Mouse (Mus musculus) forebrain, embryonic 12.5 days (tissue): ENCODE results near the gene Hsd17b1. TPM values are rescaled to one million over a fixed set of nuclear protein-coding genes. Genes with fewer than 3 reads are reported as not detected.

ENCODE experiments used
- ATAC-seq: fragments of 200-750 bp; cut with Nextera tagmentation; 2 replicates; pipeline ENCODE4 v1.8.0; 2017; ENCODE audit warnings: moderate TSS enrichment; ENCODE audit not compliant: low FRiP score
- H3K27ac ChIP-seq: fragments of 300-500 bp; sonication (generic); 2 replicates; pipeline ENCODE4 v1.5.1; 2016; ENCODE audit warnings: mild to moderate bottlenecking
- H3K27me3 ChIP-seq: fragments of 300-500 bp; sonication (generic); 2 replicates; pipeline ENCODE4 v1.6.1; 2016; ENCODE audit warnings: mild to moderate bottlenecking
- H3K36me3 ChIP-seq: fragments of 300-500 bp; sonication (generic); replicated peaks from 2 replicates; pipeline ENCODE4 v1.6.1; 2016; ENCODE audit warnings: mild to moderate bottlenecking
- H3K4me1 ChIP-seq: fragments of 300-500 bp; sonication (generic); 2 replicates; pipeline ENCODE4 v1.6.1; 2016
- H3K4me2 ChIP-seq: fragments of 300-500 bp; sonication (generic); 2 replicates; pipeline ENCODE4 v1.6.1; 2016; ENCODE audit warnings: mild to moderate bottlenecking, moderate library complexity
- H3K4me3 ChIP-seq: fragments of 300-500 bp; sonication (generic); replicated peaks from 2 replicates; pipeline ENCODE4 v1.5.1; 2016; ENCODE audit warnings: mild to moderate bottlenecking
- H3K9ac ChIP-seq: fragments of 300-500 bp; sonication (generic); 2 replicates; pipeline ENCODE4 v1.6.1; 2016; ENCODE audit warnings: mild to moderate bottlenecking
- H3K9me3 ChIP-seq: fragments of 300-500 bp; sonication (generic); 2 replicates; pipeline ENCODE4 v1.6.1; 2016
- WGBS: fragments of 180-500 bp; shearing (Covaris S2); methylation state at CpG from one replicate; pipeline ENCODE4 v1.1.7; 2016; 5-methylcytosine and 5-hydroxymethylcytosine counted together
- polyA plus RNA-seq: library from polyadenylated mRNA; unstranded; fragments of >200 nt; fragmentation: Nextera tagmentation; extraction: Ambion mirVana; gene quantifications from 2 replicates; pipeline ENCODE4 v1.2.1, GENCODE M21; 2016

Hsd17b1 gene
- polyA plus RNA-seq = 0.19 and 0.33 TPM in 2 replicates

- Histone ChIP-seq H3K36me3 (no peaks in the 10 kb centered on the region), H3K9me3 (no peaks in the 10 kb centered on the region), H3K9ac (no peak within 1 kb of the TSS), H3K4me1 (peaks cover 16% of the 10 kb centered on the region), H3K4me3 (no peak within 1 kb of the TSS), H3K27ac (no peak within 1 kb of the TSS), H3K4me2 (no peak within 1 kb of the TSS), H3K27me3 (peaks cover 57% of the 10 kb centered on the region)
- WGBS = 64% methylated on average over 9 of the region's 9 CpGs
- no peak for ATAC-seq
Observed at GRCm38 (mm10) chr11:101078121-101078520, at the start of gene Hsd17b1. Gene Hsd17b1 (plus strand): TSS chr11:101078411.

- H3K36me3 ChIP-seq = peaks cover 79% of the 10 kb centered on the region
Observed at GRCm38 (mm10) chr11:101029320-101029719, 48.9 kb upstream of the Hsd17b1 start.

GRCm38 (mm10) chr11:101030136-101030807 lies 47.9 kb upstream of the Hsd17b1 start:
- Histone ChIP-seq H3K27ac (no peak overlapping the region), H3K4me3 (no peak overlapping the region), H3K36me3 (peaks cover 81% of the 10 kb centered on the region), H3K4me2 (no peak overlapping the region), H3K9ac (no peak overlapping the region), H3K27me3 (no peaks in the 10 kb centered on the region), H3K4me1 (no peaks in the 10 kb centered on the region), H3K9me3 (no peaks in the 10 kb centered on the region)
- ATAC-seq = no peak
- WGBS = 89% methylated on average over 10 of the region's 10 CpGs

More at GRCm38 (mm10) chr11:101029320-101029719, 48.9 kb upstream of the Hsd17b1 start:
- no peak overlapping the region for H3K4me3 ChIP-seq
- H3K9ac ChIP-seq = no peak overlapping the region
- H3K4me2 ChIP-seq = no peak overlapping the region
- H3K4me1 ChIP-seq = no peaks in the 10 kb centered on the region
- H3K9me3 ChIP-seq = no peaks in the 10 kb centered on the region
- H3K27me3 ChIP-seq = no peaks in the 10 kb centered on the region
- ATAC-seq = no peak
- H3K27ac ChIP-seq = no peak overlapping the region
- 83% methylated on average over 8 of the region's 8 CpGs for WGBS

- ATAC-seq = no peak
- Histone ChIP-seq H3K27ac (no peak overlapping the region), H3K9me3 (no peaks in the 10 kb centered on the region), H3K4me3 (no peak overlapping the region), H3K4me2 (no peak overlapping the region), H3K9ac (no peak overlapping the region), H3K4me1 (no peaks in the 10 kb centered on the region), H3K36me3 (peaks cover 78% of the 10 kb centered on the region), H3K27me3 (no peaks in the 10 kb centered on the region)
- 96% methylated on average over 4 of the region's 4 CpGs for WGBS
Observed at GRCm38 (mm10) chr11:101030808-101031156, 47.4 kb upstream of the Hsd17b1 start.

- WGBS = 88% methylated on average over 1 of the region's 1 CpGs
Observed at GRCm38 (mm10) chr11:101031470-101031869, 46.7 kb upstream of the Hsd17b1 start.

GRCm38 (mm10) chr11:101033856-101034500 lies 44.2 kb upstream of the Hsd17b1 start:
- H3K4me1 ChIP-seq = no peaks in the 10 kb centered on the region
- no peak for ATAC-seq
- H3K36me3 ChIP-seq = peaks cover 79% of the 10 kb centered on the region
- H3K27ac ChIP-seq = no peak overlapping the region
- H3K9me3 ChIP-seq = no peaks in the 10 kb centered on the region
- no peak overlapping the region for H3K4me3 ChIP-seq
- WGBS = 94% methylated on average over 17 of the region's 17 CpGs
- no peaks in the 10 kb centered on the region for H3K27me3 ChIP-seq
- no peak overlapping the region for H3K9ac ChIP-seq
- H3K4me2 ChIP-seq = no peak overlapping the region

More at GRCm38 (mm10) chr11:101031470-101031869, 46.7 kb upstream of the Hsd17b1 start:
- no peak for ATAC-seq
- Histone ChIP-seq H3K4me3 (no peak overlapping the region), H3K27me3 (no peaks in the 10 kb centered on the region), H3K9me3 (no peaks in the 10 kb centered on the region), H3K9ac (no peak overlapping the region), H3K36me3 (peaks cover 74% of the 10 kb centered on the region), H3K27ac (no peak overlapping the region), H3K4me1 (no peaks in the 10 kb centered on the region), H3K4me2 (no peak overlapping the region)

GRCm38 (mm10) chr11:101034614-101035327 lies 43.4 kb upstream of the Hsd17b1 start:
- peaks cover 81% of the 10 kb centered on the region for H3K36me3 ChIP-seq
- WGBS = 93% methylated on average over 8 of the region's 8 CpGs

GRCm38 (mm10) chr11:101035328-101035695 lies 42.9 kb upstream of the Hsd17b1 start:
- H3K4me1 ChIP-seq = no peaks in the 10 kb centered on the region
- no peak overlapping the region for H3K4me2 ChIP-seq
- no peak overlapping the region for H3K27ac ChIP-seq
- peaks cover 81% of the 10 kb centered on the region for H3K36me3 ChIP-seq
- no peaks in the 10 kb centered on the region for H3K27me3 ChIP-seq
- ATAC-seq = no peak
- no peak overlapping the region for H3K9ac ChIP-seq
- H3K4me3 ChIP-seq = no peak overlapping the region
- 91% methylated on average over 4 of the region's 4 CpGs for WGBS
- H3K9me3 ChIP-seq = no peaks in the 10 kb centered on the region

More at GRCm38 (mm10) chr11:101034614-101035327, 43.4 kb upstream of the Hsd17b1 start:
- Histone ChIP-seq H3K4me2 (no peak overlapping the region), H3K27ac (no peak overlapping the region), H3K27me3 (no peaks in the 10 kb centered on the region), H3K9ac (no peak overlapping the region), H3K4me3 (no peak overlapping the region), H3K9me3 (no peaks in the 10 kb centered on the region), H3K4me1 (no peaks in the 10 kb centered on the region)
- ATAC-seq = no peak

GRCm38 (mm10) chr11:101037795-101038194 lies 40.4 kb upstream of the Hsd17b1 start:
- no peaks in the 10 kb centered on the region for H3K9me3 ChIP-seq
- no peaks in the 10 kb centered on the region for H3K27me3 ChIP-seq
- no peak overlapping the region for H3K4me2 ChIP-seq
- H3K9ac ChIP-seq = no peak overlapping the region
- H3K27ac ChIP-seq = no peak overlapping the region
- H3K4me1 ChIP-seq = no peaks in the 10 kb centered on the region
- H3K4me3 ChIP-seq = no peak overlapping the region
- ATAC-seq = no peak
- peaks cover 90% of the 10 kb centered on the region for H3K36me3 ChIP-seq
- WGBS = 89% methylated on average over 10 of the region's 10 CpGs

- Histone ChIP-seq H3K9ac (no peak overlapping the region), H3K4me1 (no peaks in the 10 kb centered on the region), H3K36me3 (peaks cover 91% of the 10 kb centered on the region), H3K27me3 (no peaks in the 10 kb centered on the region), H3K9me3 (no peaks in the 10 kb centered on the region), H3K4me2 (no peak overlapping the region), H3K4me3 (no peak overlapping the region), H3K27ac (no peak overlapping the region)
- 92% methylated on average over 4 of the region's 4 CpGs for WGBS
- ATAC-seq = no peak
Observed at GRCm38 (mm10) chr11:101045826-101046225, 32.4 kb upstream of the Hsd17b1 start.

- H3K4me3 ChIP-seq = no peak overlapping the region
- no peak overlapping the region for H3K4me2 ChIP-seq
- no peaks in the 10 kb centered on the region for H3K27me3 ChIP-seq
- no peak overlapping the region for H3K27ac ChIP-seq
- no peaks in the 10 kb centered on the region for H3K4me1 ChIP-seq
- no peak overlapping the region for H3K9ac ChIP-seq
- no peak for ATAC-seq
- H3K9me3 ChIP-seq = no peaks in the 10 kb centered on the region
- 69% methylated on average over 9 of the region's 9 CpGs for WGBS
- peaks cover 91% of the 10 kb centered on the region for H3K36me3 ChIP-seq
Observed at GRCm38 (mm10) chr11:101046440-101046839, 31.8 kb upstream of the Hsd17b1 start.

GRCm38 (mm10) chr11:101047502-101047901 lies 30.7 kb upstream of the Hsd17b1 start:
- WGBS = 87% methylated on average over 3 of the region's 3 CpGs
- no peak overlapping the region for H3K27ac ChIP-seq
- H3K9me3 ChIP-seq = no peaks in the 10 kb centered on the region
- H3K4me2 ChIP-seq = no peak overlapping the region
- peaks cover 91% of the 10 kb centered on the region for H3K36me3 ChIP-seq
- no peaks in the 10 kb centered on the region for H3K27me3 ChIP-seq
- H3K4me3 ChIP-seq = no peak overlapping the region
- no peaks in the 10 kb centered on the region for H3K4me1 ChIP-seq
- no peak overlapping the region for H3K9ac ChIP-seq
- no peak for ATAC-seq
